Mouse (Mus musculus) spleen, adult 2 months (tissue): ENCODE measurements around the gene Dcaf10.

ENCODE experiments used
- CTCF ChIP-seq: fragments of 200-500 bp; IDR thresholded peaks from 2 replicates; pipeline ENCODE4 v1.5.1; 2011; ENCODE audit warnings: mild to moderate bottlenecking, inconsistent platforms; ENCODE audit not compliant: insufficient read depth, insufficient read length, insufficient replicate concordance; ENCODE audit errors: extremely low read depth
- POLR2A ChIP-seq: fragments of 200-500 bp; IDR thresholded peaks from 2 replicates; pipeline ENCODE4 v1.6.1; 2011; ENCODE audit warnings: low read depth, low read length, inconsistent platforms

GRCm38 (mm10) chr4:45408427-45409132 lies 66.7 kb downstream of the Dcaf10 start, which contains the start of gene Slc25a51:
- TF ChIP-seq CTCF (no peak), POLR2A (peak; percentile 50)
